Mouse (Mus musculus): ENCODE results near the gene Siah2. TPM values are rescaled to one million over a fixed set of nuclear protein-coding genes. Genes with fewer than 3 reads are reported as not detected.
A peak's percentile ranks its signal among the peaks of the same experiment; 100 is the strongest.

Siah2 gene
- polyA plus RNA-seq, 1 experiment from 2014 or later = 5.5 TPM

DNA sequence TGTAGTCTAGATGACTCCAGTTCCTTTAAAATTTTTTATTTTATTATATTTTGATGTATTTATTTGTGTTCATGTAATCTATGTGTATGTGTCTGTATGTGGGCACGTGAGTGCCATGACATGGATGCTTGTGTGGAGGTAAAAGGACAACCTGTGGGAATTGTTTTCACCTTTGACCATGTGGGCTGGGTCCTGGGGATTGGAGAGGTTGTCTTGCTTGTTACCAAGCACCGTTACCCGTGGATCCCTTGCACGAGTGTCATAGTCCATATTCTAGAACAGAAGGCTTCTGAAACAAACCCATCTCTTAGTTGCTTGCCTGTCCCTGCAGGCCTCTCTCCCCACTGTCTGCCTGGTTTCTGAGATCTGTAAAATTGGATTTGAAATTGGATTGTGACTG lies 31.6 kb downstream of the Siah2 start:
- DNase-seq (ENCODE audit: low spot score) (no peak), ATAC-seq (replicated peaks; ENCODE audit: low FRiP score, low read depth) (0 out of 2 replicates have a peak, but pooled peaks have one; percentile 40)
- Histone ChIP-seq H3K4me3 (replicated peaks; ENCODE audit: low read depth, low read length) (no peak overlapping the region), H3K9me3 (replicated peaks; ENCODE audit: low read length) (no peaks in the 10 kb centered on the region), H3K36me3 (ENCODE audit: insufficient read depth, low read length) (no peaks in the 10 kb centered on the region), H3K27ac (no peak overlapping the region), H3K9ac (ENCODE audit: low read depth, low read length) (no peak overlapping the region), H3K4me2 (ENCODE audit: low read length) (no peak overlapping the region), H3K4me1 (replicated peaks; ENCODE audit: insufficient read depth, low read length) (no peaks in the 10 kb centered on the region), H3K27me3 (ENCODE audit: insufficient read depth, low read length) (no peaks in the 10 kb centered on the region)
- WGBS = 78% methylated on average over 4 of the region's 4 CpGs
- TF ChIP-seq CTCF (IDR thresholded peaks at IDR 0.05; ENCODE audit: low read depth) = no peak

GRCm38 (mm10) chr3:58657356-58657755 lies 34.8 kb downstream of the Siah2 start:
- peak; percentile 60; the same call in 1 of the 2 replicates for TF ChIP-seq CTCF (IDR thresholded peaks at IDR 0.05; ENCODE audit: low read depth)
- Histone ChIP-seq H3K4me1 (replicated peaks; ENCODE audit: insufficient read depth, low read length) (no peaks in the 10 kb centered on the region), H3K9ac (ENCODE audit: low read depth, low read length) (no peak overlapping the region), H3K36me3 (ENCODE audit: insufficient read depth, low read length) (no peaks in the 10 kb centered on the region), H3K27me3 (ENCODE audit: insufficient read depth, low read length) (no peaks in the 10 kb centered on the region), H3K4me3 (replicated peaks; ENCODE audit: low read depth, low read length) (no peak overlapping the region), H3K9me3 (replicated peaks; ENCODE audit: low read length) (no peaks in the 10 kb centered on the region), H3K4me2 (ENCODE audit: low read length) (no peak overlapping the region), H3K27ac (no peak overlapping the region)
- DNase-seq (ENCODE audit: low spot score) = peak; percentile 38
- 27% methylated on average over 2 of the region's 2 CpGs for WGBS
- ATAC-seq (replicated peaks; ENCODE audit: low FRiP score, low read depth) = no peak

DNA sequence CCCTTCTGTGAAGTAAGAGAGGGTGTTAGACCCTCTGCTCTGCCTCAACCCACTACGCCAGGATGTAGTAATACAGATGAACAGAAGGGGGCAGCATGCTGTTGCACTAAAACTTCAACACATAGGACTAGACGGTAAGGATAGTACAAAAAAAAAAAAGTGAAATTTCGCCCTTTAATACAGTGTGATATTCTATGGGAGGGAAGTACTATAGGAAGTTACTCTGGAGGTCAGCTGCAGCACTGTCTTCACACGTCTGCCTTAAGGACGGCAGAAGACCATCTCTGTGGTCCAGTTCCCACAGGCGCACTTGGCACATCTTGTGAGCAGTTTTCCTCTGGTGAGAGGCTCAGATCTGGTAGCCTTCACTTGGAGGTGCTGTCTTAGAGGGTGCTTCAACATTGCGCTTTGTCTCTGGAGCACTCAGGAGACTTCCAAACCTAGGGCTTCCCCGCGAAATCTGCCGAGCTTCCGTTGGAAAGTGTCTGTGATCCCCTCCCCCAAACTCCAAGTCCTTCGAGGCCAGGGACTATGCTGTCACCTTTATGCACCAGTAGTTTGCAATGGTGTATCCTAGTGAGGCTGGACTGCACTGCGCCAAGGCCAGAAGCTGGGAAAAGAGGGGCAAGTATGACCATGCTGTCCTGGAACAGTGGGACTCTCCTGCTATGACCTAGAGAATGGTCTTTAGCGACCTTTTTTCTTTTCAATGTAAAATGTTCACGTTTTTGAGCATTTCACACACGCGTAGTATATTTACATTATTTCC lies 36.7 kb downstream of the Siah2 start:
- Histone ChIP-seq H3K4me2 (ENCODE audit: low read length) (peak overlapping the region; percentile 21; the same call in 1 of the 2 replicates), H3K9me3 (replicated peaks; ENCODE audit: low read length) (no peaks in the 10 kb centered on the region), H3K4me1 (replicated peaks; ENCODE audit: insufficient read depth, low read length) (no peaks in the 10 kb centered on the region), H3K27me3 (ENCODE audit: insufficient read depth, low read length) (no peaks in the 10 kb centered on the region), H3K36me3 (ENCODE audit: insufficient read depth, low read length) (no peaks in the 10 kb centered on the region), H3K27ac (no peak overlapping the region), H3K9ac (ENCODE audit: low read depth, low read length) (no peak overlapping the region), H3K4me3 (replicated peaks; ENCODE audit: low read depth, low read length) (no peak overlapping the region)
- DNase-seq (ENCODE audit: low spot score) (peak; percentile 76), ATAC-seq (replicated peaks; ENCODE audit: low FRiP score, low read depth) (peak; percentile 65; the same call in 1 of the 2 replicates)
- TF ChIP-seq CTCF (IDR thresholded peaks at IDR 0.05; ENCODE audit: low read depth) = peak; percentile 88
- WGBS = 50% methylated on average over 17 of the region's 17 CpGs

DNA sequence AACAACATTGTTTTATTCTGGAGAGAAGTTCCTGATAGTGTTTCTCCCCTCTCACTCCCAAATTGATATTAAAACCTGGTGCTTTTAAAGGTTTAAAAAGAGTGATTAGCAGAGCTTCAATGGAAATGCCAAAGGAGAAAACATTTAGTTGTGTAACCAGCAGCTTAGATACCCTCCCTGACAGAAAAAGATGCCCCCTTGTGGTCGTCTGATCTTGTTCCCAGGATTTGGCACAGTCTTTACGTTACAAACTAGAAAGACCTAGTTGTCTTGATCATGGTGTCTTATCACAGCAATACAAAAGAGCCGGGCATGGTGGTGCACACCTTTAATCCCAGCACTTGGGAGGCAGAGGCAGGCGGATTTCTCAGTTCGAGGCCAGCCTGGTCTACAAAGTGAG lies 38.3 kb downstream of the Siah2 start:
- no peak overlapping the region for H3K27ac ChIP-seq
- 64% methylated on average over 5 of the region's 5 CpGs for WGBS
- H3K4me2 ChIP-seq (ENCODE audit: low read length) = no peak overlapping the region
- H3K36me3 ChIP-seq (ENCODE audit: insufficient read depth, low read length) = no peaks in the 10 kb centered on the region
- H3K9me3 ChIP-seq (replicated peaks; ENCODE audit: low read length) = no peaks in the 10 kb centered on the region
- H3K9ac ChIP-seq (ENCODE audit: low read depth, low read length) = no peak overlapping the region
- peak; percentile 32 for DNase-seq (ENCODE audit: low spot score)
- TF ChIP-seq CTCF (IDR thresholded peaks at IDR 0.05; ENCODE audit: low read depth) = peak; percentile 54
- ATAC-seq (replicated peaks; ENCODE audit: low FRiP score, low read depth) = no peak
- H3K27me3 ChIP-seq (ENCODE audit: insufficient read depth, low read length) = no peaks in the 10 kb centered on the region
- H3K4me1 ChIP-seq (replicated peaks; ENCODE audit: insufficient read depth, low read length) = no peaks in the 10 kb centered on the region
- H3K4me3 ChIP-seq (replicated peaks; ENCODE audit: low read depth, low read length) = no peak overlapping the region

GRCm38 (mm10) chr3:58650328-58650727 lies 41.9 kb downstream of the Siah2 start:
- H3K4me3 ChIP-seq (replicated peaks; ENCODE audit: low read depth, low read length) = no peak overlapping the region
- H3K4me1 ChIP-seq (replicated peaks; ENCODE audit: insufficient read depth, low read length) = no peaks in the 10 kb centered on the region
- TF ChIP-seq CTCF (IDR thresholded peaks at IDR 0.05; ENCODE audit: low read depth) = no peak
- no peak overlapping the region for H3K27ac ChIP-seq
- no peaks in the 10 kb centered on the region for H3K9me3 ChIP-seq (replicated peaks; ENCODE audit: low read length)
- 75% methylated on average over 4 of the region's 4 CpGs for WGBS
- no peak overlapping the region for H3K4me2 ChIP-seq (ENCODE audit: low read length)
- ATAC-seq (replicated peaks; ENCODE audit: low FRiP score, low read depth) = no peak
- H3K27me3 ChIP-seq (ENCODE audit: insufficient read depth, low read length) = no peaks in the 10 kb centered on the region
- H3K36me3 ChIP-seq (ENCODE audit: insufficient read depth, low read length) = no peaks in the 10 kb centered on the region
- DNase-seq (ENCODE audit: low spot score) = no peak
- H3K9ac ChIP-seq (ENCODE audit: low read depth, low read length) = no peak overlapping the region

DNA sequence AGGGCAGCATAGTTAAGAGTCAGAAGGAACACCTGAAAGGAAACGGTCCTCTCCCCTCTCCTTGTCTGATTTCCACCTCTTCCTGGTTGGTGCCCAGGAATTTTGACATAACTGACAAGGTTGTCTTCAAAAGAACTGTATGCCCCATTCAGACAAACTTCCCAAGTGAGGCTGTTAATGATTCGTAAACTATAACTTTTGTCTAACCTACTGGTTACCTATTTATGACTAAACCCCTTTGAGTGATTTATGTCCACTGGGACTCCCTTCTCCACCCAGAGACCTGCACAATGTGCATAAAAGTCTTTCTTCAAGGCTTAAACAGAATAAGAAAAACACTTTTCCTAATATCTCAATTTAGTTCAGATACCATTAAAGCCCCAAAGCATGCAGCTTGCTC lies 45.0 kb downstream of the Siah2 start:
- no peak overlapping the region for H3K4me2 ChIP-seq (ENCODE audit: low read length)
- ATAC-seq (replicated peaks; ENCODE audit: low FRiP score, low read depth) = no peak
- H3K9ac ChIP-seq (ENCODE audit: low read depth, low read length) = no peak overlapping the region
- no peak for TF ChIP-seq CTCF (IDR thresholded peaks at IDR 0.05; ENCODE audit: low read depth)
- peak; percentile 29 for DNase-seq (ENCODE audit: low spot score)
- H3K27me3 ChIP-seq (ENCODE audit: insufficient read depth, low read length) = no peaks in the 10 kb centered on the region
- H3K9me3 ChIP-seq (replicated peaks; ENCODE audit: low read length) = no peaks in the 10 kb centered on the region
- H3K4me1 ChIP-seq (replicated peaks; ENCODE audit: insufficient read depth, low read length) = no peaks in the 10 kb centered on the region
- H3K4me3 ChIP-seq (replicated peaks; ENCODE audit: low read depth, low read length) = no peak overlapping the region
- no peaks in the 10 kb centered on the region for H3K36me3 ChIP-seq (ENCODE audit: insufficient read depth, low read length)
- H3K27ac ChIP-seq = no peak overlapping the region
- 54% methylated on average over 2 of the region's 2 CpGs for WGBS

Data from kidney, postnatal 0 days (tissue).